Mouse (Mus musculus): ENCODE measurements at regions not wholly inside any gene's neighbourhood (a gene's known extent, or its start where the extent isn't known, plus 50 kb on each side); places are given as distances from the start of the nearest gene placed in this dataset.

DNA sequence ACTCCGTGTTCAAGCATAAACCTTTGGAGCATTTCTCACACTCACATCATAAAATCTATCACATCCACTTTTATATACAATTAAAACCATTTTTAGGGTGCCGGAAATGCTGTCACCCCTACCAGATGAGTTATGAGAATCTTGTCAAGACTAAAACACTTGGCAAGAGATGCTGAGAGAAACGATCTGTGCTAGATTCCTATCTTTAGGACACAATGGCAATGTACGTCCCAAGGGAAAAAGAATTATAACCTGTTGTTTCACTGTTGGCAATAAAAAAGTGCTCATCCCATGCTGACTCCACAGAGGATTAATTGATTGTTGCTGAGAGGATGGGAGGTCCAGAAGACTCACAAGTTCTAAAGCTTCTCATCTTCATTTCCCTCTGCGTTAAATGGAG lies 389.7 kb upstream of the C030005K15Rik start:
- no peak for DNase-seq (ENCODE audit: low spot score)
- no peak for ATAC-seq (ENCODE audit: low read depth)

DNA sequence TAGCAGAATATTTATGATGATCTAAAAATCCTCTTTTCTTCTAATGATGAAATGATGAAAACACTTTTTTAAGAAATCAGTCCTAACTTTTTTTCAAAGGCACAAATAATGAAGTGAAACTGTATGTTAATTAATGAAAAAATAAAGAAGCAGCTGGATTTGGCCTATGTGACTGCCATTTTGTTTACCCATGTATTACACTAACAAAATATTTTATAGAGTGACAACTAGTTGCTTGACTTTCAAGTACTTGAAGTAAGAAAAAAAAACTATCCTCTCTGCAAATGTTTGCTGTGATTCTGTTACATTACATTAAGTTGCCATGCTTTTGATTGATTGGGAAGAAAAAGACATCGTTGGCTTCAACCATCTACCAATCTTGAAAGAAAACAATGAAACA lies 399.2 kb upstream of the C030005K15Rik start:
- Histone ChIP-seq H3K27me3 (replicated peaks; ENCODE audit: control insufficient read depth, insufficient read depth, low read length) (no peaks in the 10 kb centered on the region), H3K9me3 (ENCODE audit: control insufficient read depth, low read length) (no peaks in the 10 kb centered on the region), H3K36me3 (ENCODE audit: control insufficient read depth, insufficient read depth, low read length) (no peaks in the 10 kb centered on the region), H3K4me2 (ENCODE audit: low read depth, low read length) (no peak overlapping the region), H3K27ac (replicated peaks; ENCODE audit: low read depth, low read length) (no peak overlapping the region), H3K9ac (ENCODE audit: low read depth, low read length) (no peak overlapping the region), H3K4me3 (ENCODE audit: low read depth, low read length) (no peak overlapping the region), H3K4me1 (ENCODE audit: control insufficient read depth, insufficient read depth, low read length) (no peaks in the 10 kb centered on the region)
- DNase-seq (ENCODE audit: low spot score), result no peak
- WGBS, result 91% methylated on average over 1 of the region's 1 CpGs
- no peak for ATAC-seq (ENCODE audit: low read depth)

More for the DNA sequence above, 389.7 kb upstream of the C030005K15Rik start:
- Histone ChIP-seq H3K4me3 (ENCODE audit: low read depth, low read length) (no peak overlapping the region), H3K27me3 (replicated peaks; ENCODE audit: control insufficient read depth, insufficient read depth, low read length) (no peaks in the 10 kb centered on the region), H3K4me2 (ENCODE audit: low read depth, low read length) (no peak overlapping the region), H3K36me3 (ENCODE audit: control insufficient read depth, insufficient read depth, low read length) (no peaks in the 10 kb centered on the region), H3K4me1 (ENCODE audit: control insufficient read depth, insufficient read depth, low read length) (no peaks in the 10 kb centered on the region), H3K9me3 (ENCODE audit: control insufficient read depth, low read length) (no peaks in the 10 kb centered on the region), H3K9ac (ENCODE audit: low read depth, low read length) (no peak overlapping the region), H3K27ac (replicated peaks; ENCODE audit: low read depth, low read length) (no peak overlapping the region)
- WGBS, result 87% methylated on average over 5 of the region's 5 CpGs

DNA sequence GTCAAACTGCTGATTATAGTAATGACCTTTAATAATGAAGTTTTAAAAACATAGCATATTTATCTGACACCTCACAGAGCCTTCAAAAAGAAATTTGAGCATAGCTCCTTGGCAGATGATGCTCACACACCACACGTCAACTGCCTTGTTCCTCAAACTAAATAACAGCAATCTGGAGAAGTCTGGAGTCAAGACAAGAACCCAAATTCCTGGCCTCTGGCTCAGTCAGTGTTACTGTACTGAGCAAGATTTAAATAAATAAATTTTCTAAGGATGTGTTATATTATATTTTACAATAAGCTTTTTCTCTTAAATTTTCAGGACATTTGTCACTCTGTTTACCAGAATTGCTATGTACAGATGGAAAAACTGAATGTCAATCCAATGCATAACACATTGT lies 408.5 kb upstream of the C030005K15Rik start:
- Histone ChIP-seq H3K27ac (replicated peaks; ENCODE audit: low read depth, low read length) (no peak overlapping the region), H3K9ac (ENCODE audit: low read depth, low read length) (no peak overlapping the region), H3K4me1 (ENCODE audit: control insufficient read depth, insufficient read depth, low read length) (no peaks in the 10 kb centered on the region), H3K4me2 (ENCODE audit: low read depth, low read length) (no peak overlapping the region), H3K27me3 (replicated peaks; ENCODE audit: control insufficient read depth, insufficient read depth, low read length) (no peaks in the 10 kb centered on the region), H3K4me3 (ENCODE audit: low read depth, low read length) (no peak overlapping the region), H3K9me3 (ENCODE audit: control insufficient read depth, low read length) (no peaks in the 10 kb centered on the region), H3K36me3 (ENCODE audit: control insufficient read depth, insufficient read depth, low read length) (no peaks in the 10 kb centered on the region)
- no peak for DNase-seq (ENCODE audit: low spot score)
- no peak for ATAC-seq (ENCODE audit: low read depth)
- 31% methylated on average over 1 of the region's 1 CpGs for WGBS

DNA sequence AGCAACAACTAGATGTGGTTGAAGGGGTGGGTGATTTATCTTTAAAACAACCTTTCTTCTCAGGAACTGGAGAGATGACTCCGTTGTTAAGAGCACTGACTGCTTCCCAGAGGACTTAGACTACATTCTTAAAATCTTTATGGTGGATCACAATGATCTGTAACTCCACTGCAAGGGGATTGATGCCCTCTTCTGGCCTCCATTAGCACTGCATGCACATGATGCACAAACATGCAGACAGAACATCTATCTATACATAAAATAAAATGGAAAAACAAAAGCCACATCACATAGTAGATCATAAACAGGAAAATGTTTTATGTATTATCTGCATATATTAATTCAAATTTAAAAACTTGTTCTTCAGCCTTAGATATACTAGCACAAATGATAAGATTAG lies 419.2 kb upstream of the C030005K15Rik start:
- ATAC-seq (ENCODE audit: low read depth) (no peak), DNase-seq (ENCODE audit: low spot score) (no peak)
- Histone ChIP-seq H3K4me1 (ENCODE audit: control insufficient read depth, insufficient read depth, low read length) (no peaks in the 10 kb centered on the region), H3K4me3 (ENCODE audit: low read depth, low read length) (no peak overlapping the region), H3K9me3 (ENCODE audit: control insufficient read depth, low read length) (no peaks in the 10 kb centered on the region), H3K27ac (replicated peaks; ENCODE audit: low read depth, low read length) (no peak overlapping the region), H3K9ac (ENCODE audit: low read depth, low read length) (no peak overlapping the region), H3K4me2 (ENCODE audit: low read depth, low read length) (no peak overlapping the region), H3K27me3 (replicated peaks; ENCODE audit: control insufficient read depth, insufficient read depth, low read length) (no peaks in the 10 kb centered on the region), H3K36me3 (ENCODE audit: control insufficient read depth, insufficient read depth, low read length) (no peaks in the 10 kb centered on the region)
- 69% methylated on average over 1 of the region's 1 CpGs for WGBS

DNA sequence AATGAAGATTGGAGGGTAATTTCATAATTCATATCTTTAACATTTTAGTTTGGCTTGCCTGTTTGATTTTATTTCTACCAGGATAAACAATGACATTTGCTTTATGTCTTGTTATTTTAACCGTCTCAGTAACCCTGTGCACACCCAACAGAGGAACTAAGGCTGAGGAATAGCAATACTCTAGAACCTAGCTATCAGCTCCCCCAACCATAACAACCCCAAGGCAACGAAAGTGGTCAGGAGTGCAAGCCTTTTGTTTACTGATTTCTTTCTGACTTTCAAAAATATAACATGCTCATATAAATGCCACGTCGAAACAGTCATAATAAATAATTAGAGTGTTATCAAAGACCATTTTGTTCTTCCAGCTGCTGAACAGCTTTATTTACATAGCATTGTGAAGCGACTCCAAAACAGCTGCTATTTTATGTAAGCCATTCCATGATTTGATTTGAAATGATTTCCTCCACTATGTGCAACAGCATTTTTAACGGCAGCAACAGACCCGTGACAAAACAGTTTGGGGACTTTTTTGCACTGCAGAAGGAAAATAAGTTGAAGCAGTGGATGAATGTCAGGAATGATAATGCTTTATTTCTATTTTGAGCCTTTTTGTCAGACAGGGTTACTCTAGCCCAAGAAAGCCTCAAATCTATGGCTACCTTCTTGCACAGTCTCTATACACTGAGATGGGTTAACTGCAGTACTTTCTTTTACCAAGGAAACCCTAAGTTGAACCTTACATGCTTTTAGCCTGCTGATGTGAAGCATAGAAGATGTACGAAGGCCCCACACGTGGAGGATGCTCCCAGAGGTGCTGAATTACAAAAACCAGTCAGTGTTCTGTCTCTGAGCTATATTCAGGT lies 420.7 kb upstream of the C030005K15Rik start:
- H3K27me3 ChIP-seq (replicated peaks; ENCODE audit: control insufficient read depth, insufficient read depth, low read length), result no peaks in the 10 kb centered on the region
- no peak overlapping the region for H3K27ac ChIP-seq (replicated peaks; ENCODE audit: low read depth, low read length)
- H3K4me2 ChIP-seq (ENCODE audit: low read depth, low read length), result no peak overlapping the region
- H3K4me1 ChIP-seq (ENCODE audit: control insufficient read depth, insufficient read depth, low read length), result no peaks in the 10 kb centered on the region
- no peaks in the 10 kb centered on the region for H3K9me3 ChIP-seq (ENCODE audit: control insufficient read depth, low read length)
- DNase-seq (ENCODE audit: low spot score), result peak; percentile 50
- WGBS, result 57% methylated on average over 9 of the region's 9 CpGs
- H3K36me3 ChIP-seq (ENCODE audit: control insufficient read depth, insufficient read depth, low read length), result no peaks in the 10 kb centered on the region
- no peak for ATAC-seq (ENCODE audit: low read depth)
- H3K9ac ChIP-seq (ENCODE audit: low read depth, low read length), result no peak overlapping the region
- H3K4me3 ChIP-seq (ENCODE audit: low read depth, low read length), result no peak overlapping the region

DNA sequence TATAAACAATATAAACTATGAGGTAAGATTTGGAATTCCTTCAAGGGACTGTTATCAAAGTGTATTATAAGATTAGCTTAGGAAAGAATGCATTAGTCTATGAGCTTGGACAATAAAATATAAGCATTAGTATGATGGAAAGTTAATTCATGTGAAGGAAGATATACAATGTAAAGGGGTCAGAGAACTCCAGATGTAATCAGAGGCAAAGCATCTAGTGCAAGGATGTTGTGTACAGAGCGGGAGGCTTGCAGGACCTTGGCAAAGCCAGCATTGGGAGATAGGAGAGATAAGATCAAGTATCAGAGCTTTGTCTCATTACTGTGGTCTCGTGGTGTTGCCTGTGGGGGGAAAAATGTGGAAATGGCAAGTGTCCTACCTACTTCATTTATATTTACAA lies 429.4 kb upstream of the C030005K15Rik start:
- DNase-seq (ENCODE audit: low spot score) (no peak), ATAC-seq (ENCODE audit: low read depth) (no peak)
- no peak overlapping the region for H3K4me3 ChIP-seq (ENCODE audit: low read depth, low read length)
- H3K27ac ChIP-seq (replicated peaks; ENCODE audit: low read depth, low read length), result no peak overlapping the region
- H3K36me3 ChIP-seq (ENCODE audit: control insufficient read depth, insufficient read depth, low read length), result no peaks in the 10 kb centered on the region
- no peak overlapping the region for H3K9ac ChIP-seq (ENCODE audit: low read depth, low read length)
- WGBS, result 55% methylated on average over 2 of the region's 2 CpGs
- no peak overlapping the region for H3K4me2 ChIP-seq (ENCODE audit: low read depth, low read length)
- no peaks in the 10 kb centered on the region for H3K27me3 ChIP-seq (replicated peaks; ENCODE audit: control insufficient read depth, insufficient read depth, low read length)
- no peaks in the 10 kb centered on the region for H3K9me3 ChIP-seq (ENCODE audit: control insufficient read depth, low read length)
- no peaks in the 10 kb centered on the region for H3K4me1 ChIP-seq (ENCODE audit: control insufficient read depth, insufficient read depth, low read length)

DNA sequence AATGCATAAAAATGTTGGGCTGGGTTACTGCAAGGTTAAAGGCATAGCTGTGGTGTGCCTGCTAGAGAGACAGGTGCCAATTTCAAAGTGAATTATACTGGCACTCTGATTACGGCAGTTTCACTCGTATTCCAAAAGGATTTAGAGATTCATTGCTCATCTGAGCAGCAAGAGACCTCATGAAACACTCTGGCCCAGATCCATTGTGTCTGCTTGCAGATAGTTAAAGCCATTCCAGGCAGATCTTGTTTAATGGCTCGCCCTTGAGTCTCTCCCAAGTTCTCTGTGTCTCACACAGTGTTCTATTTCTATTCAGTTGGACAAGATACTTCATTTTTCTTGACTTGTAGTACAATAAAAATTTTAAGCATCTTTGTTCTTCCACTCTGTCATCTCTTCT lies 459.1 kb upstream of the C030005K15Rik start:
- no peak overlapping the region for H3K4me2 ChIP-seq (ENCODE audit: low read depth, low read length)
- 65% methylated on average over 3 of the region's 3 CpGs for WGBS
- no peak overlapping the region for H3K4me3 ChIP-seq (ENCODE audit: low read depth, low read length)
- H3K27me3 ChIP-seq (replicated peaks; ENCODE audit: control insufficient read depth, insufficient read depth, low read length), result no peaks in the 10 kb centered on the region
- peak; percentile 10 for DNase-seq (ENCODE audit: low spot score)
- no peaks in the 10 kb centered on the region for H3K36me3 ChIP-seq (ENCODE audit: control insufficient read depth, insufficient read depth, low read length)
- no peak overlapping the region for H3K9ac ChIP-seq (ENCODE audit: low read depth, low read length)
- H3K9me3 ChIP-seq (ENCODE audit: control insufficient read depth, low read length), result no peaks in the 10 kb centered on the region
- H3K27ac ChIP-seq (replicated peaks; ENCODE audit: low read depth, low read length), result no peak overlapping the region
- ATAC-seq (ENCODE audit: low read depth), result no peak
- H3K4me1 ChIP-seq (ENCODE audit: control insufficient read depth, insufficient read depth, low read length), result no peaks in the 10 kb centered on the region

DNA sequence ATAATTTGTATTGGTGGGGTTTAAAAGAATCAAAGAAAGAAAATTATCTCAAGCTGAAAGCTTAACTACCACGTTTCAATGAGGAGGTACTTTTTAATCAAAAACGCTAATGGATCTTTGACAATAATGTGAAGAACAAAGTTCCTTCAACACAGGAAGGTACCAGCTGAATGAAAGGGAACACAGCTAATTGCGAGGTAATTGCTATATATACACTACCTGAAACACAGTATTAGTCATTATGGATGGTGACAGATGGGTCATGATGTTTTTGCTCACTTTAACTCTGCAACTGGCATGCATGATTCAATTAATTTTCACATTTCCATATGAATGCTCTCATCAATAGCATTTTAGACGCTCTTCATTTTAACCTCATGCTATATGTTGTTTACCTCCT lies 470.3 kb upstream of the C030005K15Rik start:
- Histone ChIP-seq H3K27me3 (replicated peaks; ENCODE audit: control insufficient read depth, insufficient read depth, low read length) (no peaks in the 10 kb centered on the region), H3K4me2 (ENCODE audit: low read depth, low read length) (no peak overlapping the region), H3K9me3 (ENCODE audit: control insufficient read depth, low read length) (no peaks in the 10 kb centered on the region), H3K4me1 (ENCODE audit: control insufficient read depth, insufficient read depth, low read length) (no peaks in the 10 kb centered on the region), H3K4me3 (ENCODE audit: low read depth, low read length) (no peak overlapping the region), H3K36me3 (ENCODE audit: control insufficient read depth, insufficient read depth, low read length) (no peaks in the 10 kb centered on the region), H3K9ac (ENCODE audit: low read depth, low read length) (no peak overlapping the region), H3K27ac (replicated peaks; ENCODE audit: low read depth, low read length) (no peak overlapping the region)
- ATAC-seq (ENCODE audit: low read depth) (no peak), DNase-seq (ENCODE audit: low spot score) (no peak)
- 82% methylated on average over 4 of the region's 4 CpGs for WGBS

DNA sequence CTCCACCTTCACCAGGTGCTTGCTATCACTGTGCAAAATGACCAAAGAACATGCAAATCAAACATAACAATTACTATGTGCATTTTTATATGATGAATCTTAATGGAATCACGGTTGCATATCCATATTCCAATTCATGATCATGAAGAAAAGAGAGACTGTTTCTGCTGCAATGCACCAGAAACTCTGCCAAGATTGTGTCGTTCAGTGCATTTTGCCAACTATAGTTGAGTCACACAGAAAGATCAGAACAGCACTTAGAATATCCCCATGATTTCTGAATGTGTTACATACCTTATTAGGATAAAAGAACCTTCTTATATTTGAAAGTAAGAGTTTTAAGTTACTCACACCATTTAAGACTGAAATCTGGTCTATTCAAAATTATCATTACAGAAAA lies 483.7 kb upstream of the C030005K15Rik start:
- Histone ChIP-seq H3K4me1 (ENCODE audit: control insufficient read depth, insufficient read depth, low read length) (no peaks in the 10 kb centered on the region), H3K27me3 (replicated peaks; ENCODE audit: control insufficient read depth, insufficient read depth, low read length) (no peaks in the 10 kb centered on the region), H3K36me3 (ENCODE audit: control insufficient read depth, insufficient read depth, low read length) (no peaks in the 10 kb centered on the region), H3K27ac (replicated peaks; ENCODE audit: low read depth, low read length) (no peak overlapping the region), H3K9me3 (ENCODE audit: control insufficient read depth, low read length) (no peaks in the 10 kb centered on the region), H3K4me2 (ENCODE audit: low read depth, low read length) (no peak overlapping the region), H3K9ac (ENCODE audit: low read depth, low read length) (no peak overlapping the region), H3K4me3 (ENCODE audit: low read depth, low read length) (no peak overlapping the region)
- WGBS, result 86% methylated on average over 2 of the region's 2 CpGs
- ATAC-seq (ENCODE audit: low read depth) (no peak), DNase-seq (ENCODE audit: low spot score) (no peak)
